Mouse (Mus musculus) liver, embryonic 14.5 days (tissue): ENCODE measurements at regions not wholly inside any gene's neighbourhood (a gene's known extent, or its start where the extent isn't known, plus 50 kb on each side); places are given as distances from the start of the nearest gene placed in this dataset.
"Not testable (repeated sequence)": the region's sequence is repeated elsewhere in the genome, so short reads cannot be mapped to it uniquely, and the experiment has no call there.

Source experiments
- ATAC-seq: fragments of 200-750 bp; cut with Nextera tagmentation; 2 replicates; pipeline ENCODE4 v1.8.0; 2017; ENCODE audit warnings: moderate number of reproducible peaks, mild to moderate bottlenecking, moderate library complexity; ENCODE audit not compliant: insufficient read depth
- DNase-seq, 3 experiments: peaks; one replicate each; pipeline ENCODE4 v3.0.0-alpha.2; 2012 to 2013; ENCODE audit warnings: low read depth in 3 of 3, low spot score in 3 of 3
- H3K27ac ChIP-seq: fragments of 300-500 bp; sonication (generic); 2 replicates; pipeline ENCODE4 v1.5.1; 2014; ENCODE audit warnings: moderate library complexity, mild to moderate bottlenecking, control low read depth, inconsistent platforms
- H3K27me3 ChIP-seq: fragments of 300-500 bp; sonication (generic); 2 replicates; pipeline ENCODE4 v1.6.1; 2014; ENCODE audit warnings: mild to moderate bottlenecking, low read length, moderate library complexity; ENCODE audit not compliant: control insufficient read depth, insufficient read depth
- H3K36me3 ChIP-seq: fragments of 300-500 bp; sonication (generic); replicated peaks from 2 replicates; pipeline ENCODE4 v1.6.1; 2014; ENCODE audit warnings: low read depth; ENCODE audit not compliant: control insufficient read depth, insufficient read depth
- H3K4me1 ChIP-seq, 2 experiments: fragments of 200-500 bp in 1 of 2; fragments of 300-500 bp in 1 of 2; sonication (generic) in 1 of 2; replicated peaks; 2 replicates each; pipeline ENCODE4 v1.6.1; 2012 to 2014; ENCODE audit warnings: antibody characterized with exemption in 1 of 2, inconsistent platforms in 1 of 2, low read length in 1 of 2; ENCODE audit not compliant: control insufficient read depth in 2 of 2, insufficient read depth in 2 of 2
- H3K4me2 ChIP-seq: fragments of 300-500 bp; sonication (generic); 2 replicates; pipeline ENCODE4 v1.6.1; 2014; ENCODE audit warnings: low read depth, mild to moderate bottlenecking, control low read depth, moderate library complexity
- H3K4me3 ChIP-seq, 2 experiments: fragments of 200-500 bp in 1 of 2; fragments of 300-500 bp in 1 of 2; sonication (generic) in 1 of 2; 2 replicates each; pipeline ENCODE4 v1.5.1; 2012 to 2014; ENCODE audit warnings: low read depth in 2 of 2, low read length in 2 of 2, mild to moderate bottlenecking in 2 of 2, control low read depth in 1 of 2, inconsistent platforms in 1 of 2, moderate library complexity in 1 of 2; ENCODE audit not compliant: insufficient read depth in 1 of 2
- H3K9ac ChIP-seq: fragments of 300-500 bp; sonication (generic); replicated peaks from 2 replicates; pipeline ENCODE4 v1.6.1; 2014; ENCODE audit warnings: mild to moderate bottlenecking, control low read depth, moderate library complexity
- H3K9me3 ChIP-seq: fragments of 300-500 bp; sonication (generic); 2 replicates; pipeline ENCODE4 v1.6.1; 2016; ENCODE audit warnings: low read length, mixed read lengths; ENCODE audit not compliant: control insufficient read depth
- CTCF ChIP-seq: IDR thresholded peaks from 2 replicates; pipeline ENCODE4 v1.5.1; 2016; ENCODE audit warnings: antibody characterized with exemption, low read depth, control low read depth
- EP300 ChIP-seq: IDR thresholded peaks from 2 replicates; pipeline ENCODE4 v1.6.1; 2016; ENCODE audit warnings: antibody characterized with exemption, low read depth
- WGBS: fragments of 180-500 bp; shearing (Covaris S2); extraction: QIAGEN DNeasy Blood & Tissue Kit; methylation state at CpG from one replicate; pipeline ENCODE4 v1.1.7; 2014; ENCODE audit not compliant: insufficient replicate concordance; 5-methylcytosine and 5-hydroxymethylcytosine counted together

- no peak for ATAC-seq
- no peak overlapping the region for H3K4me2 ChIP-seq
Measured at GRCm38 (mm10) chr3:9098441-9098840, 511.4 kb downstream of the Zfp704 start.

GRCm38 (mm10) chr3:9084134-9084533 is 525.8 kb downstream of the Zfp704 start:
- H3K27ac ChIP-seq = no peak overlapping the region
- no peak overlapping the region for H3K9ac ChIP-seq
- no peaks in the 10 kb centered on the region for H3K27me3 ChIP-seq
- no peak for ATAC-seq
- no peak overlapping the region for H3K4me2 ChIP-seq
- H3K4me3 ChIP-seq = no peak overlapping the region
- no peaks in the 10 kb centered on the region for H3K9me3 ChIP-seq
- no peaks in the 10 kb centered on the region for H3K4me1 ChIP-seq
- TF ChIP-seq EP300 (no peak), CTCF (no peak)
- 69% methylated on average over 5 of the region's 5 CpGs for WGBS
- no peak for DNase-seq
- no peaks in the 10 kb centered on the region for H3K36me3 ChIP-seq

More at GRCm38 (mm10) chr3:9098441-9098840, 511.4 kb downstream of the Zfp704 start:
- Histone ChIP-seq H3K9ac (no peak overlapping the region), H3K27me3 (no peaks in the 10 kb centered on the region), H3K4me3 (no peak overlapping the region), H3K4me1 (no peaks in the 10 kb centered on the region), H3K9me3 (no peaks in the 10 kb centered on the region), H3K36me3 (no peaks in the 10 kb centered on the region), H3K27ac (no peak overlapping the region)
- TF ChIP-seq EP300 (no peak), CTCF (no peak)
- no peak for DNase-seq
- WGBS = 75% methylated on average over 10 of the region's 10 CpGs

- Histone ChIP-seq H3K27me3 (no peaks in the 10 kb centered on the region), H3K4me3 (no peak overlapping the region), H3K9ac (no peak overlapping the region), H3K9me3 (no peaks in the 10 kb centered on the region), H3K36me3 (no peaks in the 10 kb centered on the region), H3K4me1 (no peaks in the 10 kb centered on the region), H3K27ac (no peak overlapping the region), H3K4me2 (no peak overlapping the region)
- DNase-seq = no peak
- TF ChIP-seq CTCF (no peak), EP300 (no peak)
- ATAC-seq = no peak
- 45% methylated on average over 7 of the region's 7 CpGs for WGBS
Measured at GRCm38 (mm10) chr3:9082061-9082460, 527.8 kb downstream of the Zfp704 start.

- ATAC-seq = no peak
- 74% methylated on average over 2 of the region's 2 CpGs for WGBS
- TF ChIP-seq EP300 (no peak), CTCF (no peak)
- Histone ChIP-seq H3K4me1 (no peaks in the 10 kb centered on the region), H3K9ac (no peak overlapping the region), H3K27ac (no peak overlapping the region), H3K4me2 (no peak overlapping the region), H3K9me3 (no peaks in the 10 kb centered on the region), H3K27me3 (no peaks in the 10 kb centered on the region), H3K36me3 (no peaks in the 10 kb centered on the region), H3K4me3 (no peak overlapping the region)
- DNase-seq = no peak
Measured at GRCm38 (mm10) chr3:9078201-9078600, 531.7 kb downstream of the Zfp704 start.

- no peak overlapping the region for H3K9ac ChIP-seq
- ATAC-seq = no peak
- H3K4me1 ChIP-seq = no peaks in the 10 kb centered on the region
- no peak overlapping the region for H3K4me3 ChIP-seq
- H3K27ac ChIP-seq = no peak overlapping the region
- no peaks in the 10 kb centered on the region for H3K9me3 ChIP-seq
- H3K27me3 ChIP-seq = no peaks in the 10 kb centered on the region
- H3K4me2 ChIP-seq = no peak overlapping the region
- no peaks in the 10 kb centered on the region for H3K36me3 ChIP-seq
- TF ChIP-seq CTCF (peak; percentile 76), EP300 (no peak)
- 16% methylated on average over 3 of the region's 3 CpGs for WGBS
- peak in 1 of 3 experiments; percentile 16 for DNase-seq
Measured at GRCm38 (mm10) chr3:9076696-9077095, 533.2 kb downstream of the Zfp704 start.

- not testable (repeated sequence) for H3K27ac ChIP-seq, H3K4me2 ChIP-seq, ATAC-seq, H3K27me3 ChIP-seq, DNase-seq, H3K4me1 ChIP-seq, H3K9ac ChIP-seq, H3K9me3 ChIP-seq, H3K4me3 ChIP-seq, H3K36me3 ChIP-seq
- WGBS = 79% methylated on average over 13 of the region's 13 CpGs
Measured at GRCm38 (mm10) chr3:9072471-9072870, 537.4 kb downstream of the Zfp704 start.
